Mouse (Mus musculus): ENCODE measurements around the gene Strip2.
A peak's percentile ranks its signal among the peaks of the same experiment; 100 is the strongest.

The Strip2 gene

GRCm38 (mm10) chr6:29916530-29917382 is at the start of gene Strip2:
Gene Strip2, plus strand, starts transcription at chr6:29917012.
- peak; percentile 94 for DNase-seq

- no peak for DNase-seq
Measured at GRCm38 (mm10) chr6:29868341-29868895, 48.4 kb upstream of the Strip2 start.

- no peak for DNase-seq
Measured at GRCm38 (mm10) chr6:29873654-29874053, 43.2 kb upstream of the Strip2 start.

GRCm38 (mm10) chr6:29875576-29875975 is 41.2 kb upstream of the Strip2 start:
- no peak for DNase-seq

GRCm38 (mm10) chr6:29876782-29877181 is 40.0 kb upstream of the Strip2 start:
- DNase-seq, result no peak

GRCm38 (mm10) chr6:29879579-29879978 is 37.2 kb upstream of the Strip2 start:
- DNase-seq, result no peak

- DNase-seq, result no peak
Measured at GRCm38 (mm10) chr6:29880796-29881195, 36.0 kb upstream of the Strip2 start.

GRCm38 (mm10) chr6:29881936-29882335 is 34.9 kb upstream of the Strip2 start:
- DNase-seq, result no peak

GRCm38 (mm10) chr6:29882870-29883269 is 33.9 kb upstream of the Strip2 start:
- no peak for DNase-seq

GRCm38 (mm10) chr6:29891151-29891550 is 25.7 kb upstream of the Strip2 start:
- DNase-seq, result no peak

GRCm38 (mm10) chr6:29896976-29897375 is 19.8 kb upstream of the Strip2 start:
- no peak for DNase-seq

- no peak for DNase-seq
Measured at GRCm38 (mm10) chr6:29901450-29901849, 15.4 kb upstream of the Strip2 start.

GRCm38 (mm10) chr6:29902256-29902655 is 14.6 kb upstream of the Strip2 start:
- DNase-seq, result no peak

- DNase-seq, result no peak
Measured at GRCm38 (mm10) chr6:29903343-29903914, 13.4 kb upstream of the Strip2 start.

- DNase-seq, result no peak
Measured at GRCm38 (mm10) chr6:29904281-29904680, 12.5 kb upstream of the Strip2 start.

- DNase-seq, result no peak
Measured at GRCm38 (mm10) chr6:29910631-29911030, 6.2 kb upstream of the Strip2 start.

- DNase-seq, result no peak
Measured at GRCm38 (mm10) chr6:29913673-29914072, 3.1 kb upstream of the Strip2 start.

GRCm38 (mm10) chr6:29914136-29914535 is 2.7 kb upstream of the Strip2 start:
- DNase-seq, result no peak

GRCm38 (mm10) chr6:29915836-29916235 is 976 bp upstream of the Strip2 start:
- DNase-seq, result no peak

GRCm38 (mm10) chr6:29917383-29917720 is 540 bp downstream of the Strip2 start:
- peak; percentile 46 for DNase-seq

- no peak for DNase-seq
Measured at GRCm38 (mm10) chr6:29917947-29918346, 1.1 kb downstream of the Strip2 start.

GRCm38 (mm10) chr6:29923501-29923900 is 6.7 kb downstream of the Strip2 start:
- peak; percentile 66 for DNase-seq

- DNase-seq, result no peak
Measured at GRCm38 (mm10) chr6:29925594-29926219, 8.9 kb downstream of the Strip2 start.

GRCm38 (mm10) chr6:29930087-29930486 is 13.3 kb downstream of the Strip2 start:
- DNase-seq, result no peak
